Mouse (Mus musculus) urinary bladder, postnatal 36 days (tissue): ENCODE results near the gene Vipas39.
"Not testable (repeated sequence)": the region's sequence is repeated elsewhere in the genome, so short reads cannot be mapped to it uniquely, and the experiment has no call there.

ENCODE experiments used
- DNase-seq, 2 experiments: peaks; one replicate each; pipeline ENCODE4 v3.0.0; 2022; ENCODE audit warnings: low spot score in 2 of 2, mixed read lengths in 1 of 2

Vipas39 gene

GRCm38 (mm10) chr12:87266108-87266826 is at the start of gene Vipas39, which contains the start of gene Ahsa1:
Gene Vipas39 (minus strand): TSS chr12:87266256.
Gene Ahsa1 (plus strand): TSS chr12:87266479.
- DNase-seq, result peak; percentile 83 to 84

DNA sequence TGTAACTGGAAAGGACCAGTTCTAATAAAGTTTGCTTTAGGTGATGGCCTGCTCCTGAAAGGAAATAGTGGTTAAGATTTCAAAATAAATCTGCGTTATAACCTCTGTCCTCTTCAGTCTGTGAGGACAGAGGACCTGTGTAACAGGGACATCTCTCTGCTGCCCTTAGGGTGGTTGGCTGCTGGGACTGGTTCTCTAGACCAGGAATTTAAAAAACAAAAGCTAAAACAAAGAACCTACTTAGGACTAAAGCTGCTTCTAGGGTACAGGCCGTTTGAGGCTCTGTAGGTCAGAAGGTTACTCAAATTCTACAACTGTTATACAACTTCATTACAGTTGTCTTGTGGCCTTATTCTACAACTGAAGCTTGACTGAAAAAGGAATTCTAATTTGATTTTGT is 47.0 kb upstream of the Vipas39 start:
- no peak for DNase-seq

DNA sequence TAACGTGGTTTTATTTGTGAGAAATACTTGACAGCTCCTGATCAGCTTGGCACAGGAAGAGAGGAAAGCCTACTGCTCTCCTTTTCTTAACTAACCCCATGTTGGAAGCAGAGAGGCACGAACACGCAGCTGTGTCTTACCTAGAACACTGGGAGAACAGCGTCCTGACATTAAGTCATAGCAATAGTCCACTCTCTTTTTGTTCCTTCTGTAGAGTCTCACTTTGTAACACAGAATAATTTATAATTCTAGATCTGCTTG is 40.5 kb upstream of the Vipas39 start:
- DNase-seq, result not testable (repeated sequence)

GRCm38 (mm10) chr12:87305767-87306583 is 39.9 kb upstream of the Vipas39 start:
- DNase-seq, result no peak

GRCm38 (mm10) chr12:87301189-87301588 is 35.1 kb upstream of the Vipas39 start:
- no peak for DNase-seq

DNA sequence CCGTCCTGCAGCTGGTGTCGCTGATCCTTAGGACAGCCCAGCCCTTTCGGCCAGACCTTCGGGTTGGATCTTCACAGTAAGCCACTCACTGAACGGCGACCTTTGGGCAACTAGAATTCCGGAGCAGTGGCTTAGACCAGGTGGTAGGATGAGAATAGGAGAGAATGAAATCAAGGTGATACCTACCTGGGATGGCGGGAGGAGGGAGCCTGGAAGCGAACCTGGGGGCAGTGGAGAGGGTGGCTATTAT is 34.3 kb upstream of the Vipas39 start:
- no peak for DNase-seq

- DNase-seq, result peak in 1 of 2 experiments; percentile 6
Observed at GRCm38 (mm10) chr12:87299657-87300440, 33.8 kb upstream of the Vipas39 start, which contains the start of gene Ism2. Gene Ism2 (minus strand): TSS chr12:87299705.

DNA sequence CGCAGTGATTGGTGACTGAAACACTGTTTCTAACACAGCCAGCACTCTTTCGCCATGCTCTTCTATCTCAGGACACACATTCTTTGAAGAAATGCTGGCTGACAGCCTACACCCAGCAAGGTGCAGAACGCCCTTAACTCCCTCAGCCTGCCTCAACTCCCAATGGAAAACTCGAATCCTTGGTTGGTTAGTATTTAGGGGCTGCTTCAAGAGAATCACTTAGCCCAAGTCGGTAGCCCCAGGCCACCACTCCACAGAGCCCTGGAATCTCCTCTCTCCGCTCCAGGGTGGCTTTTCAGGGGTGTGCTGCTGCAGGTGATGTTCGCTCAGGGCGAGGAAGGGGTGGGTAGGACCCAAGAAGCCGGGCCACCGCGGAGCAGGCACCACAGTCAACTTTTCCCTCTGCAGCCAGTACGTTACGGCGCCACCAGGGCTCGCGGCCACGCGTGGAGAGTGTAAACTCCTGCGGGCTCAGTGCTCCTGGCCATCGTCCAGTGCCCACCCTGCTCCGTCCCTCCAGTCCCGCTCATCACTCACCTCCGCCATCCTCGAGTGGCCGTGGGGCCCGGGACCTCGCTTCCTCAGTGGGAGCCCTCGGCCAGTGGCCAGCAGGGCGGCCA is 33.1 kb upstream of the Vipas39 start:
- DNase-seq, result no peak

DNA sequence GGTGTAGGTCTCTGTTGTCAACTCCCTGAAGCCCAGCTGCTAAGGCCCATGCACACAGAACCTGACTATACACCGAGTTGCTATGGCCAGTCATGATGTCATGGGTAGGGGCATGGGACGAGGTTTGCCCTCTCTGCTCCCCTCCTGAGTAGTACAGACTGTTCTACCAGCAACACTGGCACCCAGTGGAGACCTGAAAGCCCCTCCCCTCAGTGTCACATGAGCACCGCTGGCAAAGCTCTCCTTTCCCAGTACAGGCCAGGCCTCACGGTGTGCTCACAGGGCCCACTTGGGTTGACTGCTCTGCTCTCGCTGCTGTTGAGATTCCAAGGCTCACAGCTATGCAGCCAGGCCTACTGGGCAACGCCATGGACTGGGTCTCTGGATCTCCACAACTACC is 27.9 kb upstream of the Vipas39 start:
- no peak for DNase-seq

DNA sequence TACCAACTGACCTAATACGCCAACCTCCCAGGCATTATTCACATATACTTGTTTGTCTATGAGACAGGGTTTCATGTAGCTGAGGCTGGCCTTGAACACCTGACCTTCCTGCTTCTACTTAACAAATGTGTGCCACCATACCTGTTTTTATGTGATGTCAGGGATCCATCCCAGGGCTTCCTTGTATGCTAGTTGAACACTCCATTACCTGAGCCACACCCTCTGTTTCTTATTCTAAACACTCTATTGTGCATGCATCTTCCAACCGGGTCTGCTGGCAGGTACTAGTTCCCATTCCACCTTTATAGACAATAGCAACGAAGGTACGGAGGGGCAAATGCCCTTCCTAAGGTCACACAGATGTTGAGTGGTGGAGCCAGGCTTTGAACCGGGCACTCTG is 23.0 kb upstream of the Vipas39 start:
- DNase-seq, result no peak

GRCm38 (mm10) chr12:87284726-87285125 is 18.7 kb upstream of the Vipas39 start:
- no peak for DNase-seq

DNA sequence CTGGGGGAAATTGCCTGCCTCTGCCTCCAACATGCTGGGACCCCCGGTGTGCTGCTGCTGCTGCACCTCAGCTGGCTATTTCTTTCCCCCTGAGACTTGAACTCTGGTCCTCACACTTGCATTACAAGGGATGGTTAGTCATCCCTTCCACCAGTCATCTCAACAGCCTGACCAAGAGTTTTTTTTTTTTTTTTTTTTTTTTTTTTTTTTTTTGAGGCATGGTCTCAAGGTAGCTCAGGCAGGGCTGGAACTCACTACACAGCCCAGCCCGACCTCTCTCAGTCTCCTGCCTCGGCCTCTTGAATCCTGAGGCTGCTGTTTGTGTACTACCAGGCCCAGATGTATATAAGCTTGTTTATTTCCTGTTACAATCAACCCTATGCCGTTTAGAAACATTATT is 18.2 kb upstream of the Vipas39 start:
- no peak for DNase-seq

- no peak for DNase-seq
Observed at GRCm38 (mm10) chr12:87283706-87284105, 17.6 kb upstream of the Vipas39 start.

DNA sequence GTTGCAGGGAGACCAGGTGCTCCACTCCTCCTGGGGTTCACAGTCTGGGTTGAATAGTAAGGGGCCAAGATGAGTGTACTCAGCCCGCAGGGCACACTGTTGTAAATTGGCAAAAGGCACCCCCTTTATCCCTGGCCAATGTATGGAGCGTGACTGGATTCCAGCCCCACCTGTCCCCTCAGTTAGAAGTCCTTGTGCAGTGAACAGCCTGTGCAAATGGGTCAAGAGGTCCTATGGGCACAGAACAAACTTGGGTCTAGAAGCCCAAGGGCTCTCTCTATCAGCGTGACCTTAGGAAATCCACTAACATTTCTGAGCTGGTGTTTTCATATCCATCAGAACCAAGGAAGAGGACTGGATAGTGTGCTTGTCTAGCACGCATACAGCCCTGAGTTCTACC is 16.7 kb upstream of the Vipas39 start:
- no peak for DNase-seq

- DNase-seq, result no peak
Observed at GRCm38 (mm10) chr12:87281766-87282165, 15.7 kb upstream of the Vipas39 start.

GRCm38 (mm10) chr12:87279879-87280278 is 13.8 kb upstream of the Vipas39 start:
- DNase-seq, result no peak

DNA sequence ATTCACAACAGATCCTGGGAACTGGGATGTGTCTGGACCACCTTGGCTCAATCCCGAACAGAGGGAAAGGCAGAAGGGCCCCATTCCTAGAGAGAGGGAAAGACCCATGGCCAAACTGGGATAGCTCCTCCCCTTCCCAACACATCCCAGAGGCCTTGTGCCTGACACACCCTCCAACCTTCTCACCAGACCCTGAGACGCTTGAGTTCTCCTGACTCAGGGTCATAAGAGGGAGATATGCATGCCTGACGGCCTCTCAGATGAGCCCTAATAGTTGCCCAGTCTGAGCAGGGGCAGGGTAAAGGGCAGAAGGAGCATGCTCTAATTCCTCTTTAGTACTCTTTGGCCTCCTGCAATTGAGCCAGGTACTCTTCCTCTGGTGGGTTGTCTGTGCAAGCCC is 13.3 kb upstream of the Vipas39 start:
- DNase-seq, result no peak

GRCm38 (mm10) chr12:87278118-87278730 is 12.2 kb upstream of the Vipas39 start:
- no peak for DNase-seq

DNA sequence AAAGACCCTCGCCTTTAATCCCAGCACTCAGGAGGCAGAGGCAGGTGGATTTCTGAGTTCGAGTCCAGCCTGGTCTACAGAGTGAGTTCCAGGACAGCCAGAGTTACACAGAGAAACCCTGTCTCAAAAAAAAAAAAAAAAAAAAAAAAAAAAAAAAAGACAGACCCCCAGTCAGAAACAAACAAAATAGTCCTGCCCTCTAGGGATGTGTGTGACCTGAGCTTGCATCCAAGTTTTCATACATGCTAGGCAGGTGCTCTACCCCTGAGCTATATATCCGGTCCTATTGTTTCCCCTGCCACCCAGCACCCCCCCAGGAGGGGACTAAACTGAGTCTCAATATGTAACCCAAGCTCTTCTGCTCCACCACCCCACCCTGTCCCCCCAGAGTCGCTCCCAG is 11.2 kb upstream of the Vipas39 start:
- DNase-seq, result not testable (repeated sequence)

DNA sequence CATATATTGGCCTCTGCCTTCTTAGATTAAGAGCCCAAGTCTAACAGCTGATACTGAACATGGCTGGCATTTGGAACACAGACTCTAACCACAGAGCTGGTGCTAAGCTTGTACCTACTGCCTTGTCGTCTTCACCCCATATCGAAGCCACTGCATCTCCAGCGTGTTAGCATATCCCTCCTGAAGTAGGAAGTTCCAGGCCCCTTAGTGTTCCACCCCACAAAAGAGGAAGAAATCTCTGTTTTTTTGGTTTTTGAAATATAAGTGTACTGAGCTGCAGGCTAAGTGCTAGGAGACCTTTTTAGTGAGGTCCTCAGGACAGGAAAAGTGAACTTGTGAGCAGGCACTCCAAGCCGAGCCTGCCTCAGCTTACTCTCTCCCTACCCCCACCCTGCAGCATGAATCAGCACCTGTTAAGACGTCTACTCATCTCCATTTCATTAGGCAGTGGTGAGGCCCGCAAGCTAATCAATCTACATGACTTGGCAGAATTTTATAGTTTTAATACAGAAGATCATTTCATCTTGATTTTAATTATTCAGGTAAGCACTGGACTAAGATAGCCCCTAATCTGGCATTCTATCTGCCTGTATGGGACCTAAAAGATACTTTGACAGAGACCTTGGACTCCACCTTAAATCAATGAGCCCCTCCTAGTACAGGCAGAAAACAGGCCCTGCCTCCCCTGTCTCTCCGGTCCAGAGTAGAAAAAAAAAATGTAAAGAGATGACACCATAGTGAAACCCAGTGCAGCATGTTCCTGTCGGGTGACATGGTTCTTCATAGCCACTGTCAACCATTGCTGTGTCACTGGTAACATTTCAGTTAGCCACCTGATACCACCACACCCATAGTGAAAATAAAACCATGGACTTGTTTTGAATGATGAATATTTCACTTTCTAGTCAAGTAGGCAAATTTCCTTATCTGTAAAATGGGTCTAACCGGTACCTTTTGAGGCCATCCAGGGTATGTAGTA is 9.1 kb upstream of the Vipas39 start:
- no peak for DNase-seq

GRCm38 (mm10) chr12:87267682-87268081 is 1.6 kb upstream of the Vipas39 start:
- DNase-seq, result no peak
